Mouse (Mus musculus) neutrophil, adult 5-6 weeks (primary cell): Measurements from ENCODE around the gene Slc31a1. TPM values are rescaled to one million over a fixed set of nuclear protein-coding genes. Genes with fewer than 3 reads are reported as not detected.

Source experiments
- ATAC-seq: fragments of 151-379, 151-347 bp; 2 replicates; pipeline ENCODE4 v1.8.0; 2017; ENCODE audit warnings: mild to moderate bottlenecking, moderate TSS enrichment; ENCODE audit not compliant: insufficient number of reproducible peaks, poor library complexity, low FRiP score, severe bottlenecking; ENCODE audit errors: extremely low read depth
- total RNA-seq: library from RNA; stranded (forward); fragments of 200-1000 nt; gene quantifications from 2 replicates; pipeline ENCODE4 v1.2.3, GENCODE M21; 2017

The Slc31a1 gene
- total RNA-seq, 1 experiment from 2014 or later: 8.3 TPM

- ATAC-seq: peak; percentile 61
Measured at GRCm38 (mm10) chr4:62391892-62392291, 31.4 kb downstream of the Slc31a1 start.

- ATAC-seq: no peak
Measured at GRCm38 (mm10) chr4:62393459-62393858, 32.9 kb downstream of the Slc31a1 start.

- ATAC-seq: no peak
Measured at GRCm38 (mm10) chr4:62395806-62396205, 35.3 kb downstream of the Slc31a1 start.

- no peak for ATAC-seq
Measured at GRCm38 (mm10) chr4:62397616-62398365, 37.3 kb downstream of the Slc31a1 start.

GRCm38 (mm10) chr4:62398956-62399355 lies 38.4 kb downstream of the Slc31a1 start:
- ATAC-seq: no peak

GRCm38 (mm10) chr4:62406133-62406532 lies 45.6 kb downstream of the Slc31a1 start:
- no peak for ATAC-seq

GRCm38 (mm10) chr4:62407730-62408582 lies 47.4 kb downstream of the Slc31a1 start:
- peak; percentile 27; the same call in 1 of the 2 replicates for ATAC-seq

- ATAC-seq: peak; percentile 99
Measured at GRCm38 (mm10) chr4:62408601-62409282, 48.2 kb downstream of the Slc31a1 start, which contains the start of the genes Cdc26 and Prpf4. TSS of gene Cdc26 (minus strand) at chr4:62408642. TSS of gene Prpf4 (plus strand) at chr4:62408797.

GRCm38 (mm10) chr4:62409615-62410014 lies 49.1 kb downstream of the Slc31a1 start:
- no peak for ATAC-seq

- ATAC-seq: no peak
Measured at GRCm38 (mm10) chr4:62410325-62410724, 49.8 kb downstream of the Slc31a1 start.

- no peak for ATAC-seq
Measured at GRCm38 (mm10) chr4:62411606-62412005, 51.1 kb downstream of the Slc31a1 start.

GRCm38 (mm10) chr4:62418448-62418847 lies 57.9 kb downstream of the Slc31a1 start:
- ATAC-seq: no peak

- no peak for ATAC-seq
Measured at GRCm38 (mm10) chr4:62419091-62419490, 58.6 kb downstream of the Slc31a1 start.

- no peak for ATAC-seq
Measured at GRCm38 (mm10) chr4:62425891-62426290, 65.4 kb downstream of the Slc31a1 start.

GRCm38 (mm10) chr4:62427978-62428758 lies 67.6 kb downstream of the Slc31a1 start:
- no peak for ATAC-seq

GRCm38 (mm10) chr4:62429616-62430015 lies 69.1 kb downstream of the Slc31a1 start:
- no peak for ATAC-seq

GRCm38 (mm10) chr4:62430678-62431077 lies 70.2 kb downstream of the Slc31a1 start:
- no peak for ATAC-seq

- no peak for ATAC-seq
Measured at GRCm38 (mm10) chr4:62431522-62431921, 71.0 kb downstream of the Slc31a1 start.
